Mouse (Mus musculus) G1E (cell line): Measurements from ENCODE around the gene Tsnaxip1. TPM values are rescaled to one million over a fixed set of nuclear protein-coding genes. Genes with fewer than 3 reads are reported as not detected.
"Not testable (repeated sequence)": the region's sequence is repeated elsewhere in the genome, so short reads cannot be mapped to it uniquely, and the experiment has no call there.

ENCODE experiments used
- ATAC-seq: 2 replicates; pipeline ENCODE4 v1.8.0; 2016; ENCODE audit warnings: mild to moderate bottlenecking; ENCODE audit not compliant: insufficient number of reproducible peaks, poor library complexity, low FRiP score, severe bottlenecking; ENCODE audit errors: extremely low read depth
- DNase-seq: peaks from one replicate; pipeline ENCODE4 v3.0.0; 2012; ENCODE audit warnings: low spot score
- H3K27me3 ChIP-seq: 2 replicates; pipeline ENCODE4 v1.6.1; 2012; ENCODE audit warnings: mild to moderate bottlenecking, low read length, inconsistent platforms; ENCODE audit not compliant: insufficient read depth
- H3K36me3 ChIP-seq: replicated peaks from 2 replicates; pipeline ENCODE3; 2012; ENCODE audit warnings: mild to moderate bottlenecking, inconsistent platforms
- H3K4me1 ChIP-seq: 2 replicates; pipeline ENCODE4 v1.6.1; 2012; ENCODE audit warnings: low read depth, low read length, inconsistent platforms, mixed read lengths; ENCODE audit not compliant: insufficient read depth
- H3K4me3 ChIP-seq: 2 replicates; pipeline ENCODE4 v1.5.1; 2012; ENCODE audit warnings: low read depth, mild to moderate bottlenecking, inconsistent platforms, low read length, moderate library complexity, mixed read lengths
- H3K9me3 ChIP-seq: replicated peaks from 2 replicates; pipeline ENCODE4 v1.6.1; 2012; ENCODE audit warnings: inconsistent platforms
- CTCF ChIP-seq: IDR thresholded peaks from 2 replicates; pipeline ENCODE4 v1.5.1; 2012; ENCODE audit warnings: low read depth, low read length, inconsistent platforms, mixed read lengths
- GATA1 ChIP-seq: IDR thresholded peaks from 2 replicates; pipeline ENCODE4 v1.6.1; 2012; ENCODE audit warnings: borderline replicate concordance, low read length, inconsistent platforms, mixed read lengths
- GATA2 ChIP-seq: IDR thresholded peaks from 2 replicates; pipeline ENCODE4 v1.6.1; 2012; ENCODE audit warnings: low read depth, low read length, inconsistent platforms, borderline replicate concordance
- POLR2AphosphoS5 ChIP-seq: IDR thresholded peaks from 2 replicates; pipeline ENCODE4 v1.6.1; 2012; ENCODE audit warnings: low read depth, low read length, inconsistent platforms; ENCODE audit not compliant: insufficient replicate concordance
- TAL1 ChIP-seq: conservative IDR thresholded peaks from 2 replicates; pipeline ENCODE4 v1.6.1; 2012; ENCODE audit warnings: low read depth, low read length, inconsistent platforms, mixed read lengths
- polyA plus RNA-seq: library from polyadenylated mRNA; stranded (reverse); fragments of >175 nt; gene quantifications from 2 replicates; pipeline ENCODE4 v1.2.3, GENCODE M21; 2012
- total RNA-seq, 2 experiments: library from RNA; stranded (forward) in 1 of 2; stranded (reverse) in 1 of 2; fragments of 200-1000 nt in 1 of 2; fragments of >200 nt in 1 of 2; fragmentation: Nextera tagmentation in 1 of 2; gene quantifications; 2 replicates each; pipeline ENCODE4 v1.2.3; 2014 to 2017

Gene Tsnaxip1
- total and polyA plus RNA-seq, 3 experiments: 0.16 TPM; not detected in 2

DNA sequence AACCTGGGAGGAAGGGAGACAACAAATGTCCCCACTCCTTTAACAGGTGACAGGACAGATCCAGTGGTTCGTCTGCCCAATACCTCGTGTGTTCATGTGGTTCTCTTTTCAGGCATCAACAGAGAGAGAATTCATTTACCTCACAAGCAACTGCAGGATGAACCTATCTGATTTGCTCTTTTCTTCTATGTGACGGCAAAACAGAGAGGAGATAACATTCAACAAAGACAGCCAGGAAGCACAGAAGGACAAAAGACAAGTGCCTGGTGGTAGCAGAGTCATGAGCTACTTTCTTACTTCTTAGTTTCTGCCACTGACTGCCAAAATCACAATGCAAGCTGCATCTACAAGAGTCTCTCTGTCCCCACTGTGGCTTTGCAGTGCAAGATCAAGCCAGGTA is 16.0 kb upstream of the Tsnaxip1 start:
- Histone ChIP-seq H3K36me3 (peaks cover 78% of the 10 kb centered on the region), H3K4me3 (no peak overlapping the region; the same call in 1 of the 2 replicates), H3K9me3 (no peaks in the 10 kb centered on the region), H3K27me3 (no peaks in the 10 kb centered on the region), H3K4me1 (peaks cover 77% of the 10 kb centered on the region)
- no peak for DNase-seq
- ATAC-seq: no peak
- TF ChIP-seq TAL1: no peak
- no peak for TF ChIP-seq POLR2AphosphoS5
- no peak for TF ChIP-seq GATA1

- DNase-seq: no peak
- no peak for TF ChIP-seq CTCF
- Histone ChIP-seq H3K36me3 (peaks cover 78% of the 10 kb centered on the region), H3K27me3 (no peaks in the 10 kb centered on the region), H3K4me1 (peaks cover 79% of the 10 kb centered on the region), H3K9me3 (no peaks in the 10 kb centered on the region), H3K4me3 (no peak overlapping the region)
- ATAC-seq: no peak
These were observed 15.0 kb upstream of the Tsnaxip1 start for GRCm38 (mm10) chr8:105812511-105812910.

DNA sequence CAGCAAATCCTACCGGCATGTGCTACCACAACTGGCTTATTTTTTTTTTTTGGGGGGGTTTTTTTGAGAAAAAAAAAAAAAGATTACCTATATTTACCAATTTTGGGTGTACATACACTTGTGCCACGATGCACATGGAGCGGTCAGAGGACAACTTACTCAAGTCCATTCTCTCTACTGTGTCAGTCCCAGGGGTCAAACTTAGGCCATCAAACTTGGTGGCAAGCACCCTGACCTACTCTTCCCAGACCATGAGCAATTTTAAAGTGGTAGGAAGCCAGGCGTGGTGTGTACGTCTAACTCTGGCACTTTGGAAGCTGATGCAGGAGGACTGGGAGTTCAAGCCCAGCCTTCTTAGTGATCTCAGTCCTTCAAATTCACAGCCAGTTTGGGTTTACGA is 14.3 kb upstream of the Tsnaxip1 start:
- Histone ChIP-seq H3K4me3 (no peak overlapping the region), H3K4me1 (peaks cover 79% of the 10 kb centered on the region), H3K27me3 (no peaks in the 10 kb centered on the region), H3K36me3 (peaks cover 77% of the 10 kb centered on the region), H3K9me3 (no peaks in the 10 kb centered on the region)
- ATAC-seq: no peak
- DNase-seq: no peak
- TF ChIP-seq CTCF (no peak), GATA1 (no peak), POLR2AphosphoS5 (no peak), GATA2 (no peak), TAL1 (no peak)

GRCm38 (mm10) chr8:105819659-105820058 is 7.9 kb upstream of the Tsnaxip1 start:
- H3K4me1 ChIP-seq: peaks cover 81% of the 10 kb centered on the region
- ATAC-seq: no peak
- H3K4me3 ChIP-seq: no peak overlapping the region; the same call in 1 of the 2 replicates
- H3K27me3 ChIP-seq: no peaks in the 10 kb centered on the region
- no peak for DNase-seq
- TF ChIP-seq GATA1: no peak
- TF ChIP-seq CTCF: no peak
- no peak for TF ChIP-seq POLR2AphosphoS5
- no peak for TF ChIP-seq GATA2
- TF ChIP-seq TAL1: no peak
- no peaks in the 10 kb centered on the region for H3K9me3 ChIP-seq
- H3K36me3 ChIP-seq: peaks cover 81% of the 10 kb centered on the region

DNA sequence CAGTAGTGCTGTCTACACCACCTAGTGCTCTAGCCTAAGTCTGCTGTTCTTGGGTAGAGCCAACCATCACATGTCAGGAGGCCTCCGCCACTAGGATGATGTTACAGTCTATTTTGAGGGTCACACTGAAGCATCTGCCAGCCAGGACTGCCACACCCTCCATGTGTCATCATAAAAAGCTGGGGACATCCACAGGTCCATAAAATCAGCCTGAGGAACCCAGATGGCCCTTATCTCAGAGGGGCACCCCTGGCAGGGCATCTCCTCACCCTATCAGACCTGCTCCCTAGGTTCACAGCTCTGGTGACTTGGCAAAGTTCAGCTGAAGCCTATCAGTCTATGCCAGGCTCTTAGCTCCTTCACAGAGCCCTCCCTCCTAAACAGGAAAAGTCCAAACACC is 6.6 kb upstream of the Tsnaxip1 start:
- TF ChIP-seq CTCF (no peak), POLR2AphosphoS5 (no peak), GATA2 (peak; percentile 82; the same call in 1 of the 2 replicates), GATA1 (no peak), TAL1 (peak; percentile 98)
- ATAC-seq (peak; percentile 95), DNase-seq (peak; percentile 80)
- Histone ChIP-seq H3K4me1 (peaks cover 84% of the 10 kb centered on the region), H3K9me3 (no peaks in the 10 kb centered on the region), H3K4me3 (peak overlapping the region; percentile 41; the same call in 1 of the 2 replicates), H3K27me3 (no peaks in the 10 kb centered on the region), H3K36me3 (peaks cover 83% of the 10 kb centered on the region)

GRCm38 (mm10) chr8:105825506-105825905 is 2.0 kb upstream of the Tsnaxip1 start:
- DNase-seq: no peak
- no peaks in the 10 kb centered on the region for H3K27me3 ChIP-seq
- peak overlapping the region; percentile 79 for H3K4me3 ChIP-seq
- TF ChIP-seq GATA2: no peak
- TF ChIP-seq CTCF: no peak
- no peak for TF ChIP-seq TAL1
- no peak for TF ChIP-seq GATA1
- no peak for TF ChIP-seq POLR2AphosphoS5
- H3K36me3 ChIP-seq: peaks cover 49% of the 10 kb centered on the region
- no peak for ATAC-seq
- peaks cover 64% of the 10 kb centered on the region for H3K4me1 ChIP-seq
- H3K9me3 ChIP-seq: no peaks in the 10 kb centered on the region

- Histone ChIP-seq H3K36me3 (peaks cover 40% of the 10 kb centered on the region), H3K9me3 (no peaks in the 10 kb centered on the region), H3K4me3 (peak overlapping the region; percentile 79), H3K4me1 (peaks cover 55% of the 10 kb centered on the region), H3K27me3 (no peaks in the 10 kb centered on the region)
- DNase-seq (no peak), ATAC-seq (no peak)
- TF ChIP-seq POLR2AphosphoS5: no peak
- TF ChIP-seq CTCF: no peak
- TF ChIP-seq TAL1: no peak
- TF ChIP-seq GATA2: no peak
- TF ChIP-seq GATA1: no peak
These were observed 1.2 kb upstream of the Tsnaxip1 start for GRCm38 (mm10) chr8:105826379-105826778.

GRCm38 (mm10) chr8:105833740-105834139 is 6.2 kb downstream of the Tsnaxip1 start:
- not testable (repeated sequence) for H3K27me3 ChIP-seq, ATAC-seq, H3K9me3 ChIP-seq, DNase-seq, H3K36me3 ChIP-seq, H3K4me3 ChIP-seq
- H3K4me1 ChIP-seq: peaks cover 27% of the 10 kb centered on the region
